Mouse (Mus musculus) heart, adult 2 months (tissue): ENCODE results near the gene Olfr1006. TPM values are rescaled to one million over a fixed set of nuclear protein-coding genes. Genes with fewer than 3 reads are reported as not detected.
"Not testable (repeated sequence)": the region's sequence is repeated elsewhere in the genome, so short reads cannot be mapped to it uniquely, and the experiment has no call there.

Source experiments
- DNase-seq, 2 experiments: peaks; one replicate each; pipeline ENCODE4 v3.0.0; 2021
- H3K27ac ChIP-seq: fragments of 200-600 bp; 2 replicates; pipeline ENCODE4 v1.8.1; 2022
- H3K27me3 ChIP-seq: fragments of 200-500 bp; 2 replicates; pipeline ENCODE4 v1.6.1; 2012; ENCODE audit warnings: mild to moderate bottlenecking, low read length, inconsistent platforms, mixed read lengths; ENCODE audit not compliant: control insufficient read depth, insufficient read depth
- H3K36me3 ChIP-seq: fragments of 200-500 bp; 2 replicates; pipeline ENCODE4 v1.6.1; 2012; ENCODE audit warnings: low read length, inconsistent platforms; ENCODE audit not compliant: control insufficient read depth, insufficient read depth
- H3K4me1 ChIP-seq: fragments of 200-500 bp; 2 replicates; pipeline ENCODE4 v1.6.1; 2011; ENCODE audit warnings: low read length; ENCODE audit not compliant: control insufficient read depth, insufficient read depth
- H3K4me3 ChIP-seq: fragments of 200-600 bp; 2 replicates; pipeline ENCODE4 v1.8.1; 2022
- H3K79me2 ChIP-seq: fragments of 200-500 bp; replicated peaks from 2 replicates; pipeline ENCODE4 v1.6.1; 2012; ENCODE audit warnings: mild to moderate bottlenecking, inconsistent platforms, low read length, moderate library complexity, mixed read lengths; ENCODE audit not compliant: control insufficient read depth, insufficient read depth
- H3K9ac ChIP-seq: fragments of 200-500 bp; 2 replicates; pipeline ENCODE4 v1.6.1; 2012; ENCODE audit warnings: low read depth, mild to moderate bottlenecking, control low read depth, inconsistent platforms, low read length, mixed read lengths
- CTCF ChIP-seq: fragments of 200-600 bp; IDR thresholded peaks from 2 replicates; pipeline ENCODE4 v1.8.1; 2022; ENCODE audit warnings: antibody characterized with exemption, mild to moderate bottlenecking, moderate library complexity
- EP300 ChIP-seq: fragments of 200-500 bp; IDR thresholded peaks from 2 replicates; pipeline ENCODE4 v1.6.1; 2011; ENCODE audit warnings: low read depth, low read length, control low read depth; ENCODE audit not compliant: insufficient read depth
- POLR2A ChIP-seq: fragments of 200-500 bp; IDR thresholded peaks from 2 replicates; pipeline ENCODE4 v1.6.1; 2011; ENCODE audit warnings: mild to moderate bottlenecking, low read depth, low read length, control low read depth; ENCODE audit not compliant: insufficient read depth
- WGBS: fragments of 180-500 bp; shearing (Covaris S2); methylation state at CpG from one replicate; pipeline ENCODE4 v1.1.7; 2018; 5-methylcytosine and 5-hydroxymethylcytosine counted together
- intact Hi-C: fragments of 180-260 bp; cut with DNase I; formaldehyde crosslinking; loops from one replicate; pipeline ENCODE4 v1.15.1; 2025
- long read RNA-seq: library from polyadenylated mRNA; stranded (forward); transcript quantifications from one replicate; pipeline ENCODE4 v2.0.0, GENCODE M21; 2021
- polyA plus RNA-seq: library from polyadenylated mRNA; depleted of rRNA; stranded (reverse); fragments of >200 nt; gene quantifications from 2 replicates; pipeline ENCODE4 v1.2.3, GENCODE M21; 2012; rRNA removed
- total RNA-seq, 2 experiments: library from RNA; stranded (reverse); gene quantifications; 2 replicates each; pipeline ENCODE4 v1.2.3; 2021

The Olfr1006 gene
- total RNA-seq (not detected), polyA plus RNA-seq (not detected in 2 replicates)
- long read RNA-seq = 0 reads

GRCm38 (mm10) chr2:85678667-85679066 lies at the start of gene Olfr1006:
Gene Olfr1006 (minus strand): TSS chr2:85678767.
- intact Hi-C loops = no loop called here
- no peak within 1 kb of the TSS for H3K27ac ChIP-seq

GRCm38 (mm10) chr2:85725793-85726192 lies 47.2 kb upstream of the Olfr1006 start:
- Histone ChIP-seq H3K4me1 (no peaks in the 10 kb centered on the region), H3K9ac (no peak overlapping the region), H3K27ac (no peak overlapping the region), H3K27me3 (no peaks in the 10 kb centered on the region), H3K79me2 (no peaks in the 10 kb centered on the region), H3K36me3 (no peaks in the 10 kb centered on the region), H3K4me3 (no peak overlapping the region)
- no peak for DNase-seq
- TF ChIP-seq EP300 = no peak
- TF ChIP-seq CTCF = peak; percentile 81
- 11% methylated on average over 3 of the region's 3 CpGs for WGBS
- intact Hi-C loops = loop anchor here (1.0 kb wide), 1 partner anchor 739 kb away; no protein-coding TSS in a partner anchor

More at GRCm38 (mm10) chr2:85678667-85679066, at the start of gene Olfr1006:
- no peaks in the 10 kb centered on the region for H3K4me1 ChIP-seq
- no peak for DNase-seq
- no peaks in the 10 kb centered on the region for H3K36me3 ChIP-seq
- H3K9ac ChIP-seq = no peak within 1 kb of the TSS
- H3K4me3 ChIP-seq = no peak within 1 kb of the TSS
- TF ChIP-seq CTCF (no peak), EP300 (no peak), POLR2A (no peak)
- H3K79me2 ChIP-seq = no peaks in the 10 kb centered on the region
- no peaks in the 10 kb centered on the region for H3K27me3 ChIP-seq

GRCm38 (mm10) chr2:85715119-85715518 lies 36.6 kb upstream of the Olfr1006 start, which contains the start of gene Olfr1009:
Gene Olfr1009 (plus strand): TSS chr2:85715419.
- Histone ChIP-seq H3K36me3 (no peaks in the 10 kb centered on the region), H3K4me3 (no peak within 1 kb of the TSS), H3K9ac (no peak within 1 kb of the TSS), H3K4me1 (no peaks in the 10 kb centered on the region), H3K79me2 (no peaks in the 10 kb centered on the region), H3K27ac (no peak within 1 kb of the TSS), H3K27me3 (no peaks in the 10 kb centered on the region)
- no peak for TF ChIP-seq EP300
- TF ChIP-seq CTCF = no peak
- TF ChIP-seq POLR2A = no peak
- WGBS = 81% methylated on average over 1 of the region's 1 CpGs
- intact Hi-C loops = no loop called here
- DNase-seq = no peak

- no peak overlapping the region for H3K9ac ChIP-seq
- no peak overlapping the region for H3K27ac ChIP-seq
- WGBS = 19% methylated on average over 1 of the region's 1 CpGs
- intact Hi-C loops = no loop called here
- H3K4me1 ChIP-seq = no peaks in the 10 kb centered on the region
- H3K79me2 ChIP-seq = no peaks in the 10 kb centered on the region
- no peaks in the 10 kb centered on the region for H3K36me3 ChIP-seq
- H3K27me3 ChIP-seq = no peaks in the 10 kb centered on the region
- DNase-seq = no peak
- TF ChIP-seq CTCF (no peak), EP300 (no peak), POLR2A (no peak)
- no peak overlapping the region for H3K4me3 ChIP-seq
Observed at GRCm38 (mm10) chr2:85711159-85711558, 32.6 kb upstream of the Olfr1006 start.

- H3K79me2 ChIP-seq, H3K4me1 ChIP-seq, H3K4me3 ChIP-seq, DNase-seq, H3K36me3 ChIP-seq, H3K27ac ChIP-seq, intact Hi-C loops, H3K9ac ChIP-seq, H3K27me3 ChIP-seq: not testable (repeated sequence)
- 61% methylated on average over 2 of the region's 2 CpGs for WGBS
Observed at GRCm38 (mm10) chr2:85710680-85711079, 32.1 kb upstream of the Olfr1006 start.

- Histone ChIP-seq H3K4me1 (no peaks in the 10 kb centered on the region), H3K4me3 (no peak within 1 kb of the TSS), H3K79me2 (no peaks in the 10 kb centered on the region), H3K27ac (no peak within 1 kb of the TSS), H3K9ac (no peak within 1 kb of the TSS), H3K27me3 (no peaks in the 10 kb centered on the region), H3K36me3 (no peaks in the 10 kb centered on the region)
- intact Hi-C loops = no loop called here
- DNase-seq = no peak
- TF ChIP-seq POLR2A (no peak), CTCF (no peak), EP300 (no peak)
Observed at GRCm38 (mm10) chr2:85689131-85689530, 10.6 kb upstream of the Olfr1006 start, which contains the start of gene Olfr1008. Gene Olfr1008 (plus strand): TSS chr2:85689431.

GRCm38 (mm10) chr2:85664355-85664754 lies 14.2 kb downstream of the Olfr1006 start, which contains the start of gene Olfr154:
Gene Olfr154 (minus strand): TSS chr2:85664455.
- H3K36me3 ChIP-seq, DNase-seq, H3K9ac ChIP-seq, intact Hi-C loops, H3K27me3 ChIP-seq, H3K4me3 ChIP-seq, H3K79me2 ChIP-seq, H3K27ac ChIP-seq, H3K4me1 ChIP-seq: not testable (repeated sequence)
